Mouse (Mus musculus): ENCODE results near the gene Acadl. TPM values are rescaled to one million over a fixed set of nuclear protein-coding genes. Genes with fewer than 3 reads are reported as not detected.

The Acadl gene
- polyA plus RNA-seq, 1 experiment from 2014 or later: 613 TPM

DNA sequence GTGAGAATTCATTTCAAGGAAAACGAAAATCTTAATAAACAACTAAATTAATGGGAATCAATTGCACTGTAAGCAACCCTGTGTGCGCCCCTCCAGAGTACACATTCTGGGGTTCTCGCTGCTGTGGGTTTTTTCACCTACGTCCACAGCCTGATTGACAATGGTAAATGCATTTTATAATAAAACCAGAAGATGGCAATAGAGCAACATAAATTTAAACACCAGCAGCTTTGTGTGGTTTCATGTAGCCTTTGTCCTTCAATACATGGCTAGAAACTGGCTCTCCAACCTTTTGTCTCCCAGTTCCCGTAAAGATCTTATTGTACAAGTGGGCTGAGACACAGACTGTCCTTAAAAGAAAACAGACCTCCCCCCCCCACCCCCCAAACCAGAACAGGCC, 33.0 kb upstream of the Acadl start:
- Histone ChIP-seq H3K4me1 (replicated peaks; ENCODE audit: control insufficient read depth, insufficient read depth, low read length) (0 out of 2 replicates have a peak, but pooled peaks cover 3% of the 10 kb centered on the region), H3K9ac (ENCODE audit: low read depth, low read length) (no peak overlapping the region), H3K27me3 (replicated peaks; ENCODE audit: control insufficient read depth, insufficient read depth, low read length) (no peaks in the 10 kb centered on the region), H3K4me3 (ENCODE audit: low read depth, low read length) (no peak overlapping the region), H3K27ac (ENCODE audit: low read depth, low read length) (no peak overlapping the region), H3K36me3 (ENCODE audit: control insufficient read depth, insufficient read depth) (no peaks in the 10 kb centered on the region), H3K4me2 (replicated peaks; ENCODE audit: low read depth) (peak overlapping the region; percentile 56), H3K9me3 (ENCODE audit: control insufficient read depth) (no peaks in the 10 kb centered on the region)
- ATAC-seq: peak; percentile 76
- peak; percentile 58 for TF ChIP-seq CTCF (IDR thresholded peaks at IDR 0.05; ENCODE audit: low read depth)
- 12% methylated on average over 5 of the region's 5 CpGs for WGBS

DNA sequence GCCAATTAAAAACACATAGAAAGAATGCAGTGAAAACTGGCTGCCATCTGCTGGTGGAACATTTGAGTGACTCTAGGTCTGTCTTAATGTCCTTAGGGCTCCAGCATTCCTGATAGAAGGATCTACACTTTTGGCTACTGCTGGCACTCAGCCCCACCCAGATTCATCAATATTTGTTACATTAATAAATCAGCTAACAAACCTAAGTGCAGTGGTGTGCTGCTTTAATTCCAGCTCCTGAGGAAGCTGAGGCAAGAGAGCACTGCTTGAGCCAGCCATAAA, 32.7 kb upstream of the Acadl start:
- H3K4me2 ChIP-seq (replicated peaks; ENCODE audit: low read depth): peak overlapping the region; percentile 56
- H3K27ac ChIP-seq (ENCODE audit: low read depth, low read length): no peak overlapping the region
- no peak overlapping the region for H3K9ac ChIP-seq (ENCODE audit: low read depth, low read length)
- no peaks in the 10 kb centered on the region for H3K9me3 ChIP-seq (ENCODE audit: control insufficient read depth)
- 0 out of 2 replicates have a peak, but pooled peaks cover 3% of the 10 kb centered on the region for H3K4me1 ChIP-seq (replicated peaks; ENCODE audit: control insufficient read depth, insufficient read depth, low read length)
- TF ChIP-seq CTCF (IDR thresholded peaks at IDR 0.05; ENCODE audit: low read depth): peak; percentile 88
- no peak overlapping the region for H3K4me3 ChIP-seq (ENCODE audit: low read depth, low read length)
- H3K27me3 ChIP-seq (replicated peaks; ENCODE audit: control insufficient read depth, insufficient read depth, low read length): no peaks in the 10 kb centered on the region
- peak; percentile 95; the same call in 1 of the 2 replicates for ATAC-seq
- no peaks in the 10 kb centered on the region for H3K36me3 ChIP-seq (ENCODE audit: control insufficient read depth, insufficient read depth)

DNA sequence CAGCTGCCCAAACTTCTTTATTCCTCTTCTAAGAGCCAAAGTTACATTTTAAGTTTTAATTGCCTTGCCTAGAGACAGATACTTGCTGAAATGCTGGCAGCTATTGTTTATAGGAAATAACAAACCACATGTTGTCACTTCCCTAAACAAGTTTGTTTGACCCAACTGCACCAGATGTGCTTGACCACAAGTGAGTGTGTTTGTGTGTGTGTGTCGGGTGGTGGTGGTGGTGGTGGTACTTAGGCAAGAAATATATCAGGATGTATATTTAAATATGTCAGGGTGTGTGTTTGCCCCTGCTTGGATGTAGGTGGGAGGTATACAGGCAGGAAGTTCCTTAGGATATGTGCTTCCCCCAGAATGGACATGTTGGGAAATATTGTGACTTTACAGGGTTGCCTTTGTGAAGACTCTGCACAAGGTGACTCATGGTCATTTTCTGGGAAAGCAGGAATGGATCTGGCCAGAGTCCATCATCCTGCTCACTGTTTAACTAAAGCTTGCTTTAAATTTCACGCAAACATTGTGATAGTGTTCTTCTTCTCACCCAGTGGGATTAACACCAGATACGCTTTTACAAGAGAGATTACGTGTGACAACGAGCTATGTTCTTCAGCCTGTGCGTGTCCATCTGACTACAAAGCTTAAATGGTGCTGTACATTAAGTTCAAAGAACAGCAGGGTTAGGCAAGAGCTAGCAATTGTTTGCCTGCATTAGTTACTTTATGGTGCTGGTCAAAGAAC, 32.2 kb upstream of the Acadl start:
- no peak overlapping the region for H3K4me3 ChIP-seq (ENCODE audit: low read depth, low read length)
- H3K4me2 ChIP-seq (replicated peaks; ENCODE audit: low read depth): peak overlapping the region; percentile 56; the same call in 1 of the 2 replicates
- peak overlapping the region; percentile 23; the same call in 1 of the 2 replicates for H3K27ac ChIP-seq (ENCODE audit: low read depth, low read length)
- no peaks in the 10 kb centered on the region for H3K9me3 ChIP-seq (ENCODE audit: control insufficient read depth)
- no peaks in the 10 kb centered on the region for H3K27me3 ChIP-seq (replicated peaks; ENCODE audit: control insufficient read depth, insufficient read depth, low read length)
- 0 out of 2 replicates have a peak, but pooled peaks cover 3% of the 10 kb centered on the region for H3K4me1 ChIP-seq (replicated peaks; ENCODE audit: control insufficient read depth, insufficient read depth, low read length)
- peak; percentile 73 for ATAC-seq
- no peak overlapping the region for H3K9ac ChIP-seq (ENCODE audit: low read depth, low read length)
- no peaks in the 10 kb centered on the region for H3K36me3 ChIP-seq (ENCODE audit: control insufficient read depth, insufficient read depth)
- no peak for TF ChIP-seq CTCF (IDR thresholded peaks at IDR 0.05; ENCODE audit: low read depth)
- WGBS: 33% methylated on average over 6 of the region's 6 CpGs

DNA sequence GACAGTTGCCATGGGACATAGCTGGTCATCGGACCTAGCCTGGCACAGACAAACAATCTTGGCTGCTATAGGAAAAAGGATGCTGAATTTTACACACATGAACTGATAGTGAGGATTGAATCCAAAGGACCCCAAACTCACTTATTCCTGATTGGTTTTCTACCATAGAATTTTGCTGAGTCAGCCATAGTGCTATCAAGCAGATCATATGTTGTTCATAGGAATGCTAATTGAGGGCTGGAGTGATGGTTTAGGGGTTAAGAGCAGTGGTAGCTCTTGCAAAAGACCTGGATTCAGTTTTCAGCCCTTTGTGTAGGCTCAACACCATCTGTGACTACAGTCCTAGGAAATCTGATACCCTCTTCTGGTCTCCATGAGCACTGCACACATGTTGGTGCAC, 24.1 kb upstream of the Acadl start:
- Histone ChIP-seq H3K27me3 (replicated peaks; ENCODE audit: control insufficient read depth, insufficient read depth, low read length) (no peaks in the 10 kb centered on the region), H3K4me2 (replicated peaks; ENCODE audit: low read depth) (no peak overlapping the region), H3K9me3 (ENCODE audit: control insufficient read depth) (no peaks in the 10 kb centered on the region), H3K4me3 (ENCODE audit: low read depth, low read length) (no peak overlapping the region), H3K36me3 (ENCODE audit: control insufficient read depth, insufficient read depth) (no peaks in the 10 kb centered on the region), H3K27ac (ENCODE audit: low read depth, low read length) (no peak overlapping the region), H3K9ac (ENCODE audit: low read depth, low read length) (no peak overlapping the region), H3K4me1 (replicated peaks; ENCODE audit: control insufficient read depth, insufficient read depth, low read length) (no peaks in the 10 kb centered on the region)
- no peak for TF ChIP-seq CTCF (IDR thresholded peaks at IDR 0.05; ENCODE audit: low read depth)
- ATAC-seq: no peak
- 93% methylated on average over 1 of the region's 1 CpGs for WGBS

DNA sequence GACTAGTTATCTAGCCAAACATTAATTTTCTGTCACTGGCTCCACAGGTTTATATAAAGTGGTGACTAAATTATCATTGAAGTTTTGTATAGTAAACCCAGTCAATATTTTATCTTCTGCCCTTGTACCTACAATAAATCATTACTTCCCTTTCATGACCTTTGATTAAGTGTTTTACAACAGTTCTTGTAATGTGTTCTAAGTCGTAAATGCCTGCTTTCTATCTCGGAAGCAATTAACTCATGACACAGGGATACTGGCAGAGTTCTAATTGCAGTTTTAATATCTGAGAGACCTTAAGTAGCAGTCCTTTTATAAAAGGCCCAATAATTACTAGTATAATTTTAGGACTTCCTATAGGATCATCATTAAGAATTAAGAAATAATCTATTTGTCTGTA, 17.1 kb upstream of the Acadl start:
- no peak overlapping the region for H3K9ac ChIP-seq (ENCODE audit: low read depth, low read length)
- no peaks in the 10 kb centered on the region for H3K27me3 ChIP-seq (replicated peaks; ENCODE audit: control insufficient read depth, insufficient read depth, low read length)
- TF ChIP-seq CTCF (IDR thresholded peaks at IDR 0.05; ENCODE audit: low read depth): no peak
- H3K36me3 ChIP-seq (ENCODE audit: control insufficient read depth, insufficient read depth): no peaks in the 10 kb centered on the region
- H3K4me3 ChIP-seq (ENCODE audit: low read depth, low read length): no peak overlapping the region
- no peaks in the 10 kb centered on the region for H3K4me1 ChIP-seq (replicated peaks; ENCODE audit: control insufficient read depth, insufficient read depth, low read length)
- 45% methylated on average over 2 of the region's 2 CpGs for WGBS
- H3K27ac ChIP-seq (ENCODE audit: low read depth, low read length): no peak overlapping the region
- no peak overlapping the region for H3K4me2 ChIP-seq (replicated peaks; ENCODE audit: low read depth)
- peak; percentile 73 for ATAC-seq
- H3K9me3 ChIP-seq (ENCODE audit: control insufficient read depth): peaks cover 5% of the 10 kb centered on the region; the same call in 1 of the 2 replicates

DNA sequence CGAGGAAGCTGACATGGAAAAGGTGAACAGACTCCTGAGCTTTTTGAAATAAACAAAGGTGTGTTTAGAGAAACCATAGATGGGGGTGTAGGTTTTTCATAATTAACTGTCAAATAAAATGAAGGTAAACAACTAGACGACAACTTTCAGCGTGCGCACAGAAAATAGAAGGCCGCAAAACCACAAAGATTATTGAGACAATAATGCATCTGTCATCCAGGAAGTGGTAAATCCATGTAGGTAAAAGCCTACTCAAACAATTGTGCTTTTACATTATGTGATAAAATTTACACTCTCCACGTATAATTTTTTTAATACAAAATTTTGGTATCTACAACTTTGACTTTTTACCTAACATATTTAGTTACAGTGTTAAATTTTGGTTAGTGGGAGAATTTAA, 11.7 kb upstream of the Acadl start:
- Histone ChIP-seq H3K4me1 (replicated peaks; ENCODE audit: control insufficient read depth, insufficient read depth, low read length) (no peaks in the 10 kb centered on the region), H3K27ac (ENCODE audit: low read depth, low read length) (no peak overlapping the region), H3K4me3 (ENCODE audit: low read depth, low read length) (no peak overlapping the region), H3K9me3 (ENCODE audit: control insufficient read depth) (peaks cover 5% of the 10 kb centered on the region; the same call in 1 of the 2 replicates), H3K36me3 (ENCODE audit: control insufficient read depth, insufficient read depth) (no peaks in the 10 kb centered on the region), H3K9ac (ENCODE audit: low read depth, low read length) (no peak overlapping the region), H3K4me2 (replicated peaks; ENCODE audit: low read depth) (no peak overlapping the region), H3K27me3 (replicated peaks; ENCODE audit: control insufficient read depth, insufficient read depth, low read length) (no peaks in the 10 kb centered on the region)
- no peak for TF ChIP-seq CTCF (IDR thresholded peaks at IDR 0.05; ENCODE audit: low read depth)
- no peak for ATAC-seq
- WGBS: 85% methylated on average over 6 of the region's 6 CpGs

Data from intestine, postnatal 0 days (tissue).